Mouse (Mus musculus): ENCODE results near the gene Lsm11. TPM values are rescaled to one million over a fixed set of nuclear protein-coding genes. Genes with fewer than 3 reads are reported as not detected.

Lsm11 gene
- polyA plus RNA-seq, 1 experiment from 2014 or later: 1.7 TPM

DNA sequence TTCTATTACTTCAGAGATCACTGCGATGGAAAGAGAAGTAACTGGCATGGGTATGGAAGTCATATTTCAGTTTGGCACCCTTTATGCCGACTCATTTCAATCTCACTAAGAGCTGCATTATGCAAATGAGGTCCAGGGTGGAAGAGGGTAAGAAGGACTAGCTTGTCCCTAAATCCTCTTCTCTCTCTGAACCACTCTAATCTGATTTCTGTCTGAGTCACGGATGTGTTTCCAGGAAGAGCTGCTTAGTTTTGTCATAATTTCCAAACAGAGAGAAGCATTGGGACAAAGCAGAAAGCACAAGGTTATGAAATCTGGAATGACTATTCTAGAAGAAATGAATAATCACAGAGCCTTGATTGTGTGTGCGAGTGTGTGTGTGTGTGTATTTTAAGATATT lies 22.2 kb upstream of the Lsm11 start:
- H3K9ac ChIP-seq (ENCODE audit: low read depth, low read length): no peak overlapping the region
- no peak overlapping the region for H3K27ac ChIP-seq (ENCODE audit: low read length)
- H3K27me3 ChIP-seq (ENCODE audit: control insufficient read depth, insufficient read depth, low read depth, low read length): no peaks in the 10 kb centered on the region
- no peak overlapping the region for H3K4me3 ChIP-seq (ENCODE audit: low read depth, low read length)
- WGBS (ENCODE audit: insufficient replicate concordance): 65% methylated on average over 4 of the region's 4 CpGs
- no peak for ATAC-seq (ENCODE audit: low read depth)
- no peaks in the 10 kb centered on the region for H3K9me3 ChIP-seq (replicated peaks; ENCODE audit: control insufficient read depth, low read length)
- H3K4me1 ChIP-seq (ENCODE audit: control insufficient read depth, low read depth, low read length): no peaks in the 10 kb centered on the region
- no peak overlapping the region for H3K4me2 ChIP-seq (ENCODE audit: low read depth, low read length)
- no peaks in the 10 kb centered on the region for H3K36me3 ChIP-seq (ENCODE audit: control insufficient read depth, insufficient read depth)

DNA sequence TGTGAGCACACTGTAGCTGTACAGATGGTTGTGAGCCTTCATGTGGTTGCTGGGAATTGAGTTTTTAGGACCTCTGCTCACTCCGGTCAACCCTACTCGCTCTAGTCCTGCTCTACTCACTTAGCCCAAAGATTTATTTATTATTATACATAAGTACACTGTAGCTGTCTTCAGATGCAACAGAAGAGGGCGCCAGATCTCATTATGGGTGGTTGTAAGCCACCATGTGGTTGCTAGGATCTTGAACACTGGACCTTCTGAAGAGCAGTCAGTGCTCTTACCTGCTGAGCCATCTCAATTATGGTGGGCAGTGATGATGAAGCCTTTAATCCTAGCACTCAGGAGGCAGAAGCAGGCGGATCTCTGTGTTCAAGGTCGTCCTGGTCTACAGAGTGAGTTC lies 15.3 kb upstream of the Lsm11 start:
- H3K9ac ChIP-seq (ENCODE audit: low read depth, low read length): no peak overlapping the region
- no peaks in the 10 kb centered on the region for H3K9me3 ChIP-seq (replicated peaks; ENCODE audit: control insufficient read depth, low read length)
- no peak overlapping the region for H3K4me2 ChIP-seq (ENCODE audit: low read depth, low read length)
- WGBS (ENCODE audit: insufficient replicate concordance): 58% methylated on average over 5 of the region's 5 CpGs
- ATAC-seq (ENCODE audit: low read depth): no peak
- H3K27ac ChIP-seq (ENCODE audit: low read length): no peak overlapping the region
- no peaks in the 10 kb centered on the region for H3K27me3 ChIP-seq (ENCODE audit: control insufficient read depth, insufficient read depth, low read depth, low read length)
- H3K4me1 ChIP-seq (ENCODE audit: control insufficient read depth, low read depth, low read length): no peaks in the 10 kb centered on the region
- no peak overlapping the region for H3K4me3 ChIP-seq (ENCODE audit: low read depth, low read length)
- no peaks in the 10 kb centered on the region for H3K36me3 ChIP-seq (ENCODE audit: control insufficient read depth, insufficient read depth)

DNA sequence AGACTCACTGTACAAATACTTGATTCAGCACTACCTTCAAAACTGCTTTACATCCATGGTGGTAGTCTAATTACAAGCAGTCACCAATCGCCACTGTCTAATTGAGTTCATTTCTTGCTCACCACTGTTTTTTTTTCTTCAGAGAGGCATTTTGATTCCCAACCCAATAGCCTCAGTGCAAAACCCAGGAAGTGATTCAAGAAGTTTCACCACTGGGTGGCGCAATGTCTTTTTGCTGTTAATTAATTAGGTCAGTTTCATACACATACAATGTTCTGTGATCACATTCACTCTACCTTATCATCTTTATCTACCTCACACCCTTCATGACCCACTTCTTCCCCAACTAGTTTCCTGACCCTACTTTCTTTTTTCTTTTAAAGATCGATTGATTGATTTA lies 14.9 kb upstream of the Lsm11 start:
- no peak overlapping the region for H3K9ac ChIP-seq (ENCODE audit: low read depth, low read length)
- no peak overlapping the region for H3K27ac ChIP-seq (ENCODE audit: low read length)
- H3K36me3 ChIP-seq (ENCODE audit: control insufficient read depth, insufficient read depth): no peaks in the 10 kb centered on the region
- no peak overlapping the region for H3K4me2 ChIP-seq (ENCODE audit: low read depth, low read length)
- H3K4me3 ChIP-seq (ENCODE audit: low read depth, low read length): no peak overlapping the region
- no peaks in the 10 kb centered on the region for H3K9me3 ChIP-seq (replicated peaks; ENCODE audit: control insufficient read depth, low read length)
- peaks cover 3% of the 10 kb centered on the region for H3K4me1 ChIP-seq (ENCODE audit: control insufficient read depth, low read depth, low read length)
- H3K27me3 ChIP-seq (ENCODE audit: control insufficient read depth, insufficient read depth, low read depth, low read length): no peaks in the 10 kb centered on the region
- 62% methylated on average over 3 of the region's 3 CpGs for WGBS (ENCODE audit: insufficient replicate concordance)
- ATAC-seq (ENCODE audit: low read depth): no peak

DNA sequence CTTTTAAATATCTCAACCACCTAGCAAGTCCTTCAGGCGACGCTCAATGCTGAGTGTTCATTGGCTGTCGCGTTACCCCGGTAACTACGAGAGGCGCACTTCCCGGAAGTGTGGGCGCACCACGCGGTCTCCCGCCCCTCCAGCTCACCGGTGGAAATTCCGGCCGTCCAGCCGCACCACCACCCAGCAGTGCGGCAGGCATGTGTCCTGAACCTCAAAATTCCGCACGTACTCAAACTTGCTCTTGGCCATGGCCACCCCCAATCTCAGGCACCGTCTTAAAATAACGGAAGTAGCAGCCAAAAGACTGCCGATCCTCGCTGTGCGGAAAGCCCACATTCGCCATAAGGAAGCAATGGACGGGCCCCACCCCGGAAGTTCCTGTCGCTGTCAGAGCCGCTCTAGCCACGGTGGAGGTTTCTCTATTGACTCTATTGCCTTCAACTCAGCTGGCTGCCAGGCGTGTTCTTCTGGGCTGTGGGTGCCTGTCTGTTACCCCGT lies 10.4 kb upstream of the Lsm11 start, which contains the start of gene Thg1l:
Gene Thg1l, minus strand, starts transcription at position 368 of the 501 bp plus-strand sequence.
- no peaks in the 10 kb centered on the region for H3K9me3 ChIP-seq (replicated peaks; ENCODE audit: control insufficient read depth, low read length)
- peaks cover 3% of the 10 kb centered on the region for H3K4me1 ChIP-seq (ENCODE audit: control insufficient read depth, low read depth, low read length)
- H3K27ac ChIP-seq (ENCODE audit: low read length): no peak within 1 kb of the TSS
- no peaks in the 10 kb centered on the region for H3K27me3 ChIP-seq (ENCODE audit: control insufficient read depth, insufficient read depth, low read depth, low read length)
- ATAC-seq (ENCODE audit: low read depth): peak; percentile 97
- peak within 1 kb of the TSS; percentile 84 for H3K4me3 ChIP-seq (ENCODE audit: low read depth, low read length)
- H3K9ac ChIP-seq (ENCODE audit: low read depth, low read length): peak within 1 kb of the TSS; percentile 66
- peak within 1 kb of the TSS; percentile 76 for H3K4me2 ChIP-seq (ENCODE audit: low read depth, low read length)
- 0% methylated on average over 32 of the region's 32 CpGs for WGBS (ENCODE audit: insufficient replicate concordance)
- H3K36me3 ChIP-seq (ENCODE audit: control insufficient read depth, insufficient read depth): no peaks in the 10 kb centered on the region; the same call in 1 of the 2 replicates

DNA sequence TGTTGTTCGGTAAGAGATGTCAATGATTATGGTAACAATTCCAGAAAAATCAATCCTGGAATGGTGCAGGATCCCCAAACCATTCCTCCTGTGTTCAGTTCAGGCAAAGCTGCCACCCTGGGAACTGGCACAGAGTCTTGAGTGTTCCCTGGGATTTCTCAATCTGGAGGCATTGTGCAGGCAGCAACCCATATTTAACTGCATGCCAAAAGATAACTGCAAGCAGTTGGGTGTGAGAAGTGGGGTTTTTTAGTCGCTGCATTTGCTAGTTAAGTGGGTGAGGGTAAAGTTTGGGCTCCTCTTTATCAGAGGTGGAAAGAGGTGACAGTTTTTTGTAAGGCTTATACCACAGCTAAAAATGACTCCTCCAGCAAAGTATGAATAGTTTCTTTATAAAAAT lies 2.8 kb upstream of the Lsm11 start:
- H3K4me3 ChIP-seq (ENCODE audit: low read depth, low read length): no peak overlapping the region
- no peak overlapping the region for H3K4me2 ChIP-seq (ENCODE audit: low read depth, low read length)
- H3K27me3 ChIP-seq (ENCODE audit: control insufficient read depth, insufficient read depth, low read depth, low read length): no peaks in the 10 kb centered on the region
- H3K9me3 ChIP-seq (replicated peaks; ENCODE audit: control insufficient read depth, low read length): no peaks in the 10 kb centered on the region
- H3K36me3 ChIP-seq (ENCODE audit: control insufficient read depth, insufficient read depth): peaks cover 7% of the 10 kb centered on the region; the same call in 1 of the 2 replicates
- no peak overlapping the region for H3K9ac ChIP-seq (ENCODE audit: low read depth, low read length)
- WGBS (ENCODE audit: insufficient replicate concordance): 65% methylated on average over 2 of the region's 2 CpGs
- peaks cover 15% of the 10 kb centered on the region for H3K4me1 ChIP-seq (ENCODE audit: control insufficient read depth, low read depth, low read length)
- no peak overlapping the region for H3K27ac ChIP-seq (ENCODE audit: low read length)
- no peak for ATAC-seq (ENCODE audit: low read depth)

DNA sequence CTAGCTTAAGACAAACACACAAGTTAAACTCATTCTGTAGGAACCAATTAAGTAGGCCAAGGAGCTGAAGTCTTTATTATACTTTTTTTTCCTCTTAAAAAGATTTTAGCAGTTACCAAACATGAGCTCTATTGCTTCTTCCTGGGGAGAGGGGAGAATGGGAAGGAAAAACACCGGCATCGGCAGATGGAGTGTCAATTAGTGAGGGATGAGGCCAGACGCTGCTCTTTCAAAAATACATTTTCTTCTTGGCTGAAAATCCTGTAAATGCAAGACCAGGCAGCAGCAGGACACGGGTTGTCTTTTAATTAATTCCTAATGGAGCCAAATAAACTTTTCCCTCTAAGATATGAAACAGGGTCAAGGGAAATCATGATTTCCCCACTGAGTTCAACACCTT lies 2.1 kb upstream of the Lsm11 start:
- Histone ChIP-seq H3K9ac (ENCODE audit: low read depth, low read length) (no peak overlapping the region), H3K4me1 (ENCODE audit: control insufficient read depth, low read depth, low read length) (peaks cover 15% of the 10 kb centered on the region), H3K27me3 (ENCODE audit: control insufficient read depth, insufficient read depth, low read depth, low read length) (no peaks in the 10 kb centered on the region), H3K4me2 (ENCODE audit: low read depth, low read length) (no peak overlapping the region), H3K9me3 (replicated peaks; ENCODE audit: control insufficient read depth, low read length) (no peaks in the 10 kb centered on the region), H3K27ac (ENCODE audit: low read length) (no peak overlapping the region), H3K36me3 (ENCODE audit: control insufficient read depth, insufficient read depth) (peaks cover 7% of the 10 kb centered on the region; the same call in 1 of the 2 replicates), H3K4me3 (ENCODE audit: low read depth, low read length) (no peak overlapping the region)
- no peak for ATAC-seq (ENCODE audit: low read depth)
- WGBS (ENCODE audit: insufficient replicate concordance): 69% methylated on average over 4 of the region's 4 CpGs

DNA sequence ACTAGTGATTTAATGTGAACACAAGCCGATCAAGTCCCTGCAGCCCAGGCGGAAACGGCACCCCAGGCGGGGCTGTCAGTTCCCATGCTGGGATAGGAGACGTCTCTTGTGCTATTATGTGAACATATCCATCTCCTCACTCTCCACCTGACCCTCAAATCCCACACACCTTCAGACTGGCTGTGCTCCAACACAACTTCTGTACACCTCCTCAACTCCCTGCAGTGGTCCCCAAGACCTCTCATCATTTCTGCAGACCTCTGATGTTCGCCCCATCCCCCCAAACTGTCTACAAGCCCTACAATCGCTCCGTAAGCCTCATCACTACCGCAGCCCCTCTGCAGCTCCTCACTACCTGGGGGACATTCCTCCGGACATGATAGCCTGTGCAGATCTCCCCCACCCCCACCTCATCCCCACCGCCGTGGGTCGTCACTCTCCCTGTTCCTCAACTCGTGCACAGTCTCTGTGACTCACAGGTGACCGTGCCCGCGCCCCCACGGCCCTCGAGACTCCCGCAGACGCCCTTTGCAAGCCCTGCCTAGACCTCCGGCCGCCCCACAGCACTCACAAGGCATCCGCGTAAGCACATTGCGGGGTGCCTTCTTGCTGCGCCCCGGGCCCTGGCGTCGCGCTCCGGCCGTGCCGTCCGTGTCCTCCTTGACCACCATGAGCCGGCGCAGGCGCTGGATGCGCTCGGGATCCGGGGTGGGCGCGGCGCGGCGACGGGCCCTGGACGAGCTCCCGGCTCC lies 668 bp downstream of the Lsm11 start:
- Histone ChIP-seq H3K4me1 (ENCODE audit: control insufficient read depth, low read depth, low read length) (peaks cover 15% of the 10 kb centered on the region), H3K4me3 (ENCODE audit: low read depth, low read length) (peak overlapping the region; percentile 87), H3K9ac (ENCODE audit: low read depth, low read length) (peak overlapping the region; percentile 87), H3K27ac (ENCODE audit: low read length) (0 out of 2 replicates have a peak overlapping the region, but pooled peaks have one; percentile 20), H3K36me3 (ENCODE audit: control insufficient read depth, insufficient read depth) (peaks cover 3% of the 10 kb centered on the region; the same call in 1 of the 2 replicates), H3K9me3 (replicated peaks; ENCODE audit: control insufficient read depth, low read length) (no peaks in the 10 kb centered on the region), H3K4me2 (ENCODE audit: low read depth, low read length) (peak overlapping the region; percentile 88), H3K27me3 (ENCODE audit: control insufficient read depth, insufficient read depth, low read depth, low read length) (no peaks in the 10 kb centered on the region)
- no peak for ATAC-seq (ENCODE audit: low read depth)
- 0% methylated on average over 49 of the region's 49 CpGs for WGBS (ENCODE audit: insufficient replicate concordance)

DNA sequence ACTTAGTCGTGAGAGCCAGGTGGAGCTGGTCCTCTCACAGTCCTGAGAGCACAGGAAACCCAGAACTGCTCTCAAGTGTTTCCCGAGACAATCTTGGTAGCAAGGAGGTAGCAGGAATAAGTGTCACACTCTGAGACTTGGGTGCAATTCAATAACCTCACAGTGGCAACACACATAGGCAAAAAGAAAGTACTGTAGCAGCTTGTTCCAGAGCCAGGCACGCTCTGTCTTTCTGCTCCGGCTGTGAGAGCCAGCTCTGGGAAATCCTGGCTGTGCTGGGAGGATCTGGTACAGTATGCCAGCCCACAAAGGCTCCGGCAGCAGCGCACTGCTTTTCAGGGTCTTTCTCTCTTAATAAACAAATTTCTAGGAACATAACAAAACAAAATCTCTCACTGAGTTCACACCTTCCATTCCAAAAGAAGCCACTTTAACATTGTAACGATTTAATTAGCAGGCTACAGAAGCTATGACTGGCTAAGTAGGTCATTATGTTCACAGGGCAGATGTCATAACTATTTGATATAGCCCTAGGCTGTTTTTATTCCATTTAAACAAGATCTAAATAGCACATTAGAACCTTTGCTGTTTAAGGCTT lies 1.5 kb downstream of the Lsm11 start:
- peak overlapping the region; percentile 87 for H3K4me3 ChIP-seq (ENCODE audit: low read depth, low read length)
- no peak overlapping the region for H3K9ac ChIP-seq (ENCODE audit: low read depth, low read length)
- peak overlapping the region; percentile 88 for H3K4me2 ChIP-seq (ENCODE audit: low read depth, low read length)
- H3K27me3 ChIP-seq (ENCODE audit: control insufficient read depth, insufficient read depth, low read depth, low read length): no peaks in the 10 kb centered on the region
- 68% methylated on average over 7 of the region's 7 CpGs for WGBS (ENCODE audit: insufficient replicate concordance)
- ATAC-seq (ENCODE audit: low read depth): no peak
- peaks cover 15% of the 10 kb centered on the region for H3K4me1 ChIP-seq (ENCODE audit: control insufficient read depth, low read depth, low read length)
- H3K9me3 ChIP-seq (replicated peaks; ENCODE audit: control insufficient read depth, low read length): no peaks in the 10 kb centered on the region
- no peak overlapping the region for H3K27ac ChIP-seq (ENCODE audit: low read length)
- H3K36me3 ChIP-seq (ENCODE audit: control insufficient read depth, insufficient read depth): no peaks in the 10 kb centered on the region

DNA sequence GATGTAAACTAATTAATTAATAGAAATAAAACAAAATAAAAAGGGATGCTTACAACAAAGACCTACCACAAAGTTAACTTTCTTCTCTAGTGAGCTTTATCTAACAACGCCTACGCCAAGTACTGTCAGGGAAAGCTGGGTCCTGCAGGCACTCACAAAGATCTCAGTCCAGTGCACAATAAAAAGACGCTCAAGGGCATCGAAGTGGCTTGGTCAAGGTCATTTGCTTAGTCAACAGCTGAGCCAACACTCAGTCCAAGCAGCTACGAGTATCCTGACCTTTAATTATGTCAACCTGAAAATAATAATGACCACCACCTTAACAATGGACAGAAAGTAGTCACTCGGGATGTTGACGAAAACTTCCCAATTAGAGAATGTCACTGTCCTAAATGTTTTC lies 2.5 kb downstream of the Lsm11 start:
- peaks cover 15% of the 10 kb centered on the region for H3K4me1 ChIP-seq (ENCODE audit: control insufficient read depth, low read depth, low read length)
- no peaks in the 10 kb centered on the region for H3K27me3 ChIP-seq (ENCODE audit: control insufficient read depth, insufficient read depth, low read depth, low read length)
- H3K9ac ChIP-seq (ENCODE audit: low read depth, low read length): no peak overlapping the region
- H3K27ac ChIP-seq (ENCODE audit: low read length): no peak overlapping the region
- 83% methylated on average over 7 of the region's 7 CpGs for WGBS (ENCODE audit: insufficient replicate concordance)
- ATAC-seq (ENCODE audit: low read depth): no peak
- no peaks in the 10 kb centered on the region for H3K36me3 ChIP-seq (ENCODE audit: control insufficient read depth, insufficient read depth)
- H3K4me3 ChIP-seq (ENCODE audit: low read depth, low read length): no peak overlapping the region
- no peaks in the 10 kb centered on the region for H3K9me3 ChIP-seq (replicated peaks; ENCODE audit: control insufficient read depth, low read length)
- H3K4me2 ChIP-seq (ENCODE audit: low read depth, low read length): no peak overlapping the region

All from liver, embryonic 16.5 days (tissue).